Mouse (Mus musculus) neural tube, embryonic 14.5 days (tissue): ENCODE data around the gene Tas2r143. TPM values are rescaled to one million over a fixed set of nuclear protein-coding genes. Genes with fewer than 3 reads are reported as not detected.

Experiments
- ATAC-seq: fragments of 200-750 bp; cut with Nextera tagmentation; 2 replicates; pipeline ENCODE4 v1.8.0; 2017; ENCODE audit warnings: low read depth, mild to moderate bottlenecking, moderate TSS enrichment, moderate library complexity
- H3K27ac ChIP-seq: fragments of 300-500 bp; sonication (generic); 2 replicates; pipeline ENCODE4 v1.5.1; 2014; ENCODE audit warnings: low read depth, mild to moderate bottlenecking, control low read depth, low read length, moderate library complexity, mixed read lengths
- H3K27me3 ChIP-seq: fragments of 300-500 bp; sonication (generic); 2 replicates; pipeline ENCODE4 v1.6.1; 2014; ENCODE audit warnings: low read length; ENCODE audit not compliant: control insufficient read depth, insufficient read depth
- H3K36me3 ChIP-seq: fragments of 300-500 bp; sonication (generic); 2 replicates; pipeline ENCODE4 v1.6.1; 2014; ENCODE audit warnings: low read length, mixed read lengths; ENCODE audit not compliant: control insufficient read depth, insufficient read depth
- H3K4me1 ChIP-seq: fragments of 300-500 bp; sonication (generic); 2 replicates; pipeline ENCODE4 v1.6.1; 2014; ENCODE audit warnings: low read length; ENCODE audit not compliant: control insufficient read depth, insufficient read depth
- H3K4me2 ChIP-seq: fragments of 300-500 bp; sonication (generic); 2 replicates; pipeline ENCODE4 v1.6.1; 2014; ENCODE audit warnings: mild to moderate bottlenecking, low read depth, low read length, control low read depth
- H3K4me3 ChIP-seq: fragments of 300-500 bp; sonication (generic); 2 replicates; pipeline ENCODE4 v1.5.1; 2014; ENCODE audit warnings: low read depth, low read length, control low read depth, mixed read lengths
- H3K9ac ChIP-seq: fragments of 300-500 bp; sonication (generic); replicated peaks from 2 replicates; pipeline ENCODE4 v1.6.1; 2014; ENCODE audit warnings: low read depth, mild to moderate bottlenecking, control low read depth, low read length, mixed read lengths
- H3K9me3 ChIP-seq: fragments of 300-500 bp; sonication (generic); 2 replicates; pipeline ENCODE4 v1.6.1; 2016; ENCODE audit warnings: low read length; ENCODE audit not compliant: control insufficient read depth
- WGBS: fragments of 180-500 bp; shearing (Covaris S2); extraction: QIAGEN DNeasy Blood & Tissue Kit; methylation state at CpG from one replicate; pipeline ENCODE4 v1.1.7; 2014; 5-methylcytosine and 5-hydroxymethylcytosine counted together
- polyA plus RNA-seq: library from polyadenylated mRNA; unstranded; fragments of >200 nt; fragmentation: Nextera tagmentation; extraction: Ambion mirVana; gene quantifications from 2 replicates; pipeline ENCODE4 v1.2.1, GENCODE M21; 2014

The Tas2r143 gene
- polyA plus RNA-seq, 1 experiment from 2014 or later: not detected

- 16% methylated on average over 2 of the region's 2 CpGs for WGBS
- no peaks in the 10 kb centered on the region for H3K9me3 ChIP-seq
These were observed 18.8 kb upstream of the Tas2r143 start for GRCm38 (mm10) chr6:42381221-42381620.

GRCm38 (mm10) chr6:42381916-42382381, 18.1 kb upstream of the Tas2r143 start:
- no peaks in the 10 kb centered on the region for H3K27me3 ChIP-seq
- H3K4me2 ChIP-seq: no peak overlapping the region
- no peak overlapping the region for H3K4me3 ChIP-seq
- WGBS: 60% methylated on average over 9 of the region's 9 CpGs
- no peaks in the 10 kb centered on the region for H3K36me3 ChIP-seq
- no peaks in the 10 kb centered on the region for H3K9me3 ChIP-seq
- no peak overlapping the region for H3K27ac ChIP-seq
- ATAC-seq: no peak
- H3K9ac ChIP-seq: no peak overlapping the region
- no peaks in the 10 kb centered on the region for H3K4me1 ChIP-seq

More at GRCm38 (mm10) chr6:42381221-42381620, 18.8 kb upstream of the Tas2r143 start:
- H3K4me3 ChIP-seq: no peak overlapping the region
- no peaks in the 10 kb centered on the region for H3K4me1 ChIP-seq
- H3K36me3 ChIP-seq: no peaks in the 10 kb centered on the region
- no peak for ATAC-seq
- no peak overlapping the region for H3K9ac ChIP-seq
- no peak overlapping the region for H3K27ac ChIP-seq
- no peak overlapping the region for H3K4me2 ChIP-seq
- no peaks in the 10 kb centered on the region for H3K27me3 ChIP-seq

GRCm38 (mm10) chr6:42383360-42383759, 16.7 kb upstream of the Tas2r143 start:
- Histone ChIP-seq H3K4me3 (no peak overlapping the region), H3K9ac (no peak overlapping the region), H3K4me2 (no peak overlapping the region), H3K36me3 (no peaks in the 10 kb centered on the region), H3K27me3 (no peaks in the 10 kb centered on the region), H3K4me1 (no peaks in the 10 kb centered on the region), H3K27ac (no peak overlapping the region), H3K9me3 (no peaks in the 10 kb centered on the region)
- WGBS: 96% methylated on average over 5 of the region's 5 CpGs
- no peak for ATAC-seq

- ATAC-seq: no peak
These were observed 14.4 kb upstream of the Tas2r143 start for GRCm38 (mm10) chr6:42385635-42386034.

GRCm38 (mm10) chr6:42391796-42392330, 8.2 kb upstream of the Tas2r143 start:
- Histone ChIP-seq H3K9ac (no peak overlapping the region), H3K4me3 (no peak overlapping the region), H3K27ac (no peak overlapping the region), H3K4me2 (no peak overlapping the region), H3K9me3 (no peaks in the 10 kb centered on the region), H3K27me3 (no peaks in the 10 kb centered on the region), H3K36me3 (no peaks in the 10 kb centered on the region), H3K4me1 (no peaks in the 10 kb centered on the region)
- 44% methylated on average over 2 of the region's 2 CpGs for WGBS
- no peak for ATAC-seq

More at GRCm38 (mm10) chr6:42385635-42386034, 14.4 kb upstream of the Tas2r143 start:
- no peak overlapping the region for H3K27ac ChIP-seq
- H3K9ac ChIP-seq: no peak overlapping the region
- no peak overlapping the region for H3K4me2 ChIP-seq
- WGBS: 75% methylated on average over 4 of the region's 4 CpGs
- H3K9me3 ChIP-seq: no peaks in the 10 kb centered on the region
- no peak overlapping the region for H3K4me3 ChIP-seq
- no peaks in the 10 kb centered on the region for H3K27me3 ChIP-seq
- H3K36me3 ChIP-seq: no peaks in the 10 kb centered on the region
- no peaks in the 10 kb centered on the region for H3K4me1 ChIP-seq

GRCm38 (mm10) chr6:42395960-42396809, 3.9 kb upstream of the Tas2r143 start:
- no peak overlapping the region for H3K27ac ChIP-seq
- no peaks in the 10 kb centered on the region for H3K36me3 ChIP-seq
- WGBS: 73% methylated on average over 9 of the region's 9 CpGs
- no peak for ATAC-seq
- no peaks in the 10 kb centered on the region for H3K4me1 ChIP-seq
- no peaks in the 10 kb centered on the region for H3K9me3 ChIP-seq
- no peak overlapping the region for H3K9ac ChIP-seq
- H3K4me3 ChIP-seq: no peak overlapping the region
- H3K27me3 ChIP-seq: no peaks in the 10 kb centered on the region
- H3K4me2 ChIP-seq: no peak overlapping the region

GRCm38 (mm10) chr6:42397041-42397657, 2.9 kb upstream of the Tas2r143 start:
- H3K9ac ChIP-seq: no peak overlapping the region
- no peaks in the 10 kb centered on the region for H3K27me3 ChIP-seq
- H3K27ac ChIP-seq: no peak overlapping the region
- no peaks in the 10 kb centered on the region for H3K4me1 ChIP-seq
- H3K4me3 ChIP-seq: no peak overlapping the region
- whole genome bisulfite sequencing: 70% methylated on average over 3 of the region's 3 CpGs
- no peak overlapping the region for H3K4me2 ChIP-seq
- no peaks in the 10 kb centered on the region for H3K36me3 ChIP-seq
- ATAC-seq: no peak
- no peaks in the 10 kb centered on the region for H3K9me3 ChIP-seq

GRCm38 (mm10) chr6:42398285-42398684, 1.8 kb upstream of the Tas2r143 start:
- 91% methylated on average over 3 of the region's 3 CpGs for WGBS
- Histone ChIP-seq H3K4me2 (no peak overlapping the region), H3K4me3 (no peak overlapping the region), H3K36me3 (no peaks in the 10 kb centered on the region), H3K4me1 (no peaks in the 10 kb centered on the region), H3K9ac (no peak overlapping the region), H3K27me3 (no peaks in the 10 kb centered on the region), H3K9me3 (no peaks in the 10 kb centered on the region), H3K27ac (no peak overlapping the region)
- ATAC-seq: no peak

- 96% methylated on average over 1 of the region's 1 CpGs for WGBS
- no peaks in the 10 kb centered on the region for H3K27me3 ChIP-seq
These were observed 1.0 kb upstream of the Tas2r143 start for GRCm38 (mm10) chr6:42398998-42399397.

More at GRCm38 (mm10) chr6:42398998-42399397, 1.0 kb upstream of the Tas2r143 start:
- no peak for ATAC-seq
- H3K9me3 ChIP-seq: no peaks in the 10 kb centered on the region
- H3K4me1 ChIP-seq: no peaks in the 10 kb centered on the region
- no peak overlapping the region for H3K9ac ChIP-seq
- H3K4me3 ChIP-seq: no peak overlapping the region
- no peaks in the 10 kb centered on the region for H3K36me3 ChIP-seq
- H3K27ac ChIP-seq: no peak overlapping the region
- H3K4me2 ChIP-seq: no peak overlapping the region
